Mouse (Mus musculus): Measurements from ENCODE around the gene Taf4. TPM values are rescaled to one million over a fixed set of nuclear protein-coding genes. Genes with fewer than 3 reads are reported as not detected.

The Taf4 gene
- polyA plus RNA-seq, 1 experiment, result 15.2 TPM

DNA sequence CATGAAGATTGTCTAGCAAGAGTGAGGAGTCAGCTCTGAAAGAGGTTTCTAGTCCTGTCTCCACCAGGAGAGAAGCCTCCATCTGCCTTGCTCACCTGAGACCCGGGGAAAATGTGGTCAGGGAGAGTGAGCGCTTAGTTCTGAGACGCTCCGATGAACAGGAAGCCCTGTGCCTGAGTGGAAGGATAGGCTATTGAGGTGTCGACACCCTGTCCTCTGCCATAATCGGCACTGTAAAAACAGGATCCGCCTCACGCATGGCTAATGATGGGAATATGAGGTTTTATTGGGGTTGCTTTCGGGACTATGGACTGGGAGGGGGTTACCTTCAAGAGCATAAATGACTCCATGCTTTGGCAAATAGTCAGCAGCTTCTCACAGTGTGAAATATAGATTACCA, 42.1 kb upstream of the Taf4 start:
- no peak for TF ChIP-seq CTCF (IDR thresholded peaks at IDR 0.05; ENCODE audit: borderline replicate concordance, insufficient read depth, low read depth, low read length)
- no peak for TF ChIP-seq POLR2A (IDR thresholded peaks at IDR 0.05; ENCODE audit: borderline replicate concordance, insufficient read depth, low read length)
- DNase-seq, result no peak
- Histone ChIP-seq H3K4me3 (replicated peaks; ENCODE audit: insufficient read depth, low read depth, low read length) (no peak overlapping the region), H3K27ac (ENCODE audit: insufficient read depth, low read length) (no peak overlapping the region), H3K4me1 (ENCODE audit: control insufficient read depth, insufficient read depth, low read length) (peaks cover 29% of the 10 kb centered on the region), H3K27me3 (ENCODE audit: control insufficient read depth, insufficient read depth, low read length) (no peaks in the 10 kb centered on the region)
- 79% methylated on average over 9 of the region's 9 CpGs for WGBS

- no peak for TF ChIP-seq POLR2A (IDR thresholded peaks at IDR 0.05; ENCODE audit: borderline replicate concordance, insufficient read depth, low read length)
- no peak for TF ChIP-seq CTCF (IDR thresholded peaks at IDR 0.05; ENCODE audit: borderline replicate concordance, insufficient read depth, low read depth, low read length)
- WGBS, result 63% methylated on average over 4 of the region's 4 CpGs
- Histone ChIP-seq H3K4me3 (replicated peaks; ENCODE audit: insufficient read depth, low read depth, low read length) (no peak overlapping the region), H3K27me3 (ENCODE audit: control insufficient read depth, insufficient read depth, low read length) (no peaks in the 10 kb centered on the region), H3K4me1 (ENCODE audit: control insufficient read depth, insufficient read depth, low read length) (peaks cover 29% of the 10 kb centered on the region), H3K27ac (ENCODE audit: insufficient read depth, low read length) (no peak overlapping the region)
- no peak for DNase-seq
Observed at GRCm38 (mm10) chr2:180017632-180018031, 41.2 kb upstream of the Taf4 start.

- TF ChIP-seq POLR2A (IDR thresholded peaks at IDR 0.05; ENCODE audit: borderline replicate concordance, insufficient read depth, low read length) (no peak), CTCF (IDR thresholded peaks at IDR 0.05; ENCODE audit: borderline replicate concordance, insufficient read depth, low read depth, low read length) (no peak)
- no peak overlapping the region for H3K4me3 ChIP-seq (replicated peaks; ENCODE audit: insufficient read depth, low read depth, low read length)
- peaks cover 6% of the 10 kb centered on the region; the same call in 1 of the 2 replicates for H3K4me1 ChIP-seq (ENCODE audit: control insufficient read depth, insufficient read depth, low read length)
- DNase-seq, result no peak
- 92% methylated on average over 7 of the region's 7 CpGs for WGBS
- no peaks in the 10 kb centered on the region for H3K27me3 ChIP-seq (ENCODE audit: control insufficient read depth, insufficient read depth, low read length)
- H3K27ac ChIP-seq (ENCODE audit: insufficient read depth, low read length), result no peak overlapping the region
Observed at GRCm38 (mm10) chr2:180013686-180014085, 37.2 kb upstream of the Taf4 start.

DNA sequence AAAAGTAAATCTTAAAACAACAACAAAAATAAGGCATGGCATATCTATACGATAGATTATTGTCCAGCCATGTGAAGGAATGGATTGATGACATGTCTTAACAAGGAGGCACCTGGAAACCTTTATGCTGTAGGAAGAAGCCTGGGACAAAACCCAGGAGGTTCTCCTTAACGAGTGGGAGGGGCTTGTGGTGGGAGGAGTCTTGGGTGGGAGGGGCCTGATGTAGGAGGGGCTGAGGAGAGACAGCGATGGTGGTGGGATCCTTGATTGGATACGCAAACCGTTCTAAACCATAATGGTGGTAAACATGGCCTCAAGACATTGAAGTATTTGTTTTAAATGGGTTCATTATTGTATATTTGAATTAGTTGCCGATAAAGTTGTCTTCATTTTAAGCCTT, 34.9 kb upstream of the Taf4 start:
- DNase-seq, result no peak
- no peak overlapping the region for H3K27ac ChIP-seq (ENCODE audit: insufficient read depth, low read length)
- no peaks in the 10 kb centered on the region for H3K27me3 ChIP-seq (ENCODE audit: control insufficient read depth, insufficient read depth, low read length)
- 84% methylated on average over 6 of the region's 6 CpGs for WGBS
- TF ChIP-seq POLR2A (IDR thresholded peaks at IDR 0.05; ENCODE audit: borderline replicate concordance, insufficient read depth, low read length) (no peak), CTCF (IDR thresholded peaks at IDR 0.05; ENCODE audit: borderline replicate concordance, insufficient read depth, low read depth, low read length) (no peak)
- H3K4me1 ChIP-seq (ENCODE audit: control insufficient read depth, insufficient read depth, low read length), result no peaks in the 10 kb centered on the region
- no peak overlapping the region for H3K4me3 ChIP-seq (replicated peaks; ENCODE audit: insufficient read depth, low read depth, low read length)

DNA sequence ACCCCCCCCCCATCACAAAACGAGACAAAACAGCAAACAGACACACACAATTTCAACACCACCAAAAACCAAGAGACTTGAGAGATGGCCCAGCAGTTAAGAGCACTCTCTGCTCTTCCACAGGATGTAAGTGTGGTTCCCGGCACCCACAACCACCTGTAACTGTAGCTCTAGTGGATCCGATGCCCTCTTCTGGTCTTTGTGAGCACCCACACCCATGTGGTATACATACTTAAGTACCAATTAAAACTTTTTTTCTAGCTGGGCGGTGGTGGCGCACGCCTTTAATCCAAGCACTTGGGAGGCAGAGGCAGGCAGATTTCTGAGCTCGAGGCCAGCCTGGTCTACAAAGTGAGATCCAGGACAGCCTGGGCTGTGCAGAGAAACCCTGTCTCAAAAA, 34.2 kb upstream of the Taf4 start:
- Histone ChIP-seq H3K27ac (ENCODE audit: insufficient read depth, low read length) (no peak overlapping the region), H3K27me3 (ENCODE audit: control insufficient read depth, insufficient read depth, low read length) (no peaks in the 10 kb centered on the region), H3K4me3 (replicated peaks; ENCODE audit: insufficient read depth, low read depth, low read length) (no peak overlapping the region), H3K4me1 (ENCODE audit: control insufficient read depth, insufficient read depth, low read length) (no peaks in the 10 kb centered on the region)
- TF ChIP-seq CTCF (IDR thresholded peaks at IDR 0.05; ENCODE audit: borderline replicate concordance, insufficient read depth, low read depth, low read length) (no peak), POLR2A (IDR thresholded peaks at IDR 0.05; ENCODE audit: borderline replicate concordance, insufficient read depth, low read length) (no peak)
- no peak for DNase-seq
- 92% methylated on average over 7 of the region's 7 CpGs for WGBS

GRCm38 (mm10) chr2:180006352-180007017, 30.0 kb upstream of the Taf4 start:
- H3K27ac ChIP-seq (ENCODE audit: insufficient read depth, low read length), result no peak overlapping the region
- no peaks in the 10 kb centered on the region for H3K27me3 ChIP-seq (ENCODE audit: control insufficient read depth, insufficient read depth, low read length)
- no peak overlapping the region for H3K4me3 ChIP-seq (replicated peaks; ENCODE audit: insufficient read depth, low read depth, low read length)
- TF ChIP-seq POLR2A (IDR thresholded peaks at IDR 0.05; ENCODE audit: borderline replicate concordance, insufficient read depth, low read length) (no peak), CTCF (IDR thresholded peaks at IDR 0.05; ENCODE audit: borderline replicate concordance, insufficient read depth, low read depth, low read length) (no peak)
- 51% methylated on average over 9 of the region's 9 CpGs for WGBS
- H3K4me1 ChIP-seq (ENCODE audit: control insufficient read depth, insufficient read depth, low read length), result no peaks in the 10 kb centered on the region
- DNase-seq, result no peak

GRCm38 (mm10) chr2:180005656-180006351, 29.4 kb upstream of the Taf4 start:
- Histone ChIP-seq H3K27me3 (ENCODE audit: control insufficient read depth, insufficient read depth, low read length) (no peaks in the 10 kb centered on the region), H3K4me3 (replicated peaks; ENCODE audit: insufficient read depth, low read depth, low read length) (no peak overlapping the region), H3K4me1 (ENCODE audit: control insufficient read depth, insufficient read depth, low read length) (no peaks in the 10 kb centered on the region), H3K27ac (ENCODE audit: insufficient read depth, low read length) (no peak overlapping the region)
- DNase-seq, result no peak
- TF ChIP-seq CTCF (IDR thresholded peaks at IDR 0.05; ENCODE audit: borderline replicate concordance, insufficient read depth, low read depth, low read length) (no peak), POLR2A (IDR thresholded peaks at IDR 0.05; ENCODE audit: borderline replicate concordance, insufficient read depth, low read length) (no peak)
- whole genome bisulfite sequencing, result 55% methylated on average over 5 of the region's 5 CpGs

DNA sequence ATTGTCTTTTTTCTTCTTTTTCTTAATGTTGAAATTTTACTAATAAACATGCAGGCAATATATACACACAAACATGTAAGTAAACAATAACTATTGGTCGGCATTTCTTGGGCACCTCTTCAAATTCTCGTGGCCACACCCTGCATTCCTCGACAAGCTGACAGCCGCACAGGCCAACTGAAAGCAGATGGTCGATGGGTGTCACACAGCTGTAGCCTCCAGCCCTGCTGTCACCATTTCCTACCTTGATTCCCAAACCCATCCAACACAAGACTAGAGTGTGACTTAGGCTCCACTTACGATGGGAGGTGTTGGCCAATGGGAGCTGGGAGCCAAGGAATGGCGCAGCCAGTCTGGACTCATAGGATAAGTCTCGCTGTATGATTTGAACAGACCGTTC, 25.2 kb upstream of the Taf4 start:
- DNase-seq, result no peak
- 75% methylated on average over 9 of the region's 9 CpGs for WGBS

More for the DNA sequence above, 25.2 kb upstream of the Taf4 start:
- no peaks in the 10 kb centered on the region for H3K4me1 ChIP-seq (ENCODE audit: control insufficient read depth, insufficient read depth, low read length)
- TF ChIP-seq POLR2A (IDR thresholded peaks at IDR 0.05; ENCODE audit: borderline replicate concordance, insufficient read depth, low read length), result no peak
- TF ChIP-seq CTCF (IDR thresholded peaks at IDR 0.05; ENCODE audit: borderline replicate concordance, insufficient read depth, low read depth, low read length), result no peak
- no peak overlapping the region for H3K4me3 ChIP-seq (replicated peaks; ENCODE audit: insufficient read depth, low read depth, low read length)
- no peaks in the 10 kb centered on the region for H3K27me3 ChIP-seq (ENCODE audit: control insufficient read depth, insufficient read depth, low read length)
- H3K27ac ChIP-seq (ENCODE audit: insufficient read depth, low read length), result no peak overlapping the region

All from cerebellum, adult 2 months (tissue).